Mouse (Mus musculus): ENCODE results near the gene Igll1.
"Not testable (repeated sequence)": the region's sequence is repeated elsewhere in the genome, so short reads cannot be mapped to it uniquely, and the experiment has no call there.

Igll1 gene

DNA sequence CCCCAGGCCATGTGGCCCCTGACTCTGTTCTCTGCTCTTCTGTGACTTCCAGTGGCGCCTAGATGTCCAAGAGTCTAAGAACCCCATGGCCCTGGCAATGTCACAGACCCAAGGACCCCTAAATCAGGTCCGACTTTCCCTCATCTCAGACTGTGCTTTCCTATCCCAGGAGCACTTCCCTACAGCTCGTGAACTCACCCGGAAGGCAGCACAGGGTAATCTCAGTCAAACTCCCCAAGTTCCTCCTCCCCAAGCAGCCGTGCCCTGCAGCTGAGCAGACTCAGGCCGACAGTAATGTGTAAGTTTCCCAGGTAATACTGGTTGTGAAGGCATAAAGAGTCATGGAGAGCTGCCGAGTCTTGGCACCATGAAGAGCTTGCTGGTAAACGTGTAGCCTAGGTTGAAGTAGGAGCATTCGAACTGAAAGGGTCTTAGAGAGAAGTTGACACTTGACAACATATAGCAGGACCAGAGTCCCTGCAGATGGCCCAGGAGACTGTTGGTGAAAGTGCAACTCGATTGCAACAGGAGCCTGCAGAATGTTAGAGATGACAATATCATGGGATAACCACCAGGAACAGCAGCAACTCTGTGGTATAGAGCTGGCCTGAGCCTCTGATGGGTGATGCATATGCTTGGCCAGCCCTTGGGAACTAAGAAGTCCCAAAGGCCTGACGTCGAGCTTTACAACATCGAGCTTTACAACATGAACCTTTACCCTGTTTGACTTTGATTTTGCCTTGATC, 6.9 kb downstream of the Igll1 start:
- in situ Hi-C loops (cut with MboI; ENCODE audit: low pct_unique_long_range_greater_than_20kb in 1 of 2, low sequenced_read_pairs in 2 of 2, unreplicated experiment in 1 of 2) = no loop called here

DNA sequence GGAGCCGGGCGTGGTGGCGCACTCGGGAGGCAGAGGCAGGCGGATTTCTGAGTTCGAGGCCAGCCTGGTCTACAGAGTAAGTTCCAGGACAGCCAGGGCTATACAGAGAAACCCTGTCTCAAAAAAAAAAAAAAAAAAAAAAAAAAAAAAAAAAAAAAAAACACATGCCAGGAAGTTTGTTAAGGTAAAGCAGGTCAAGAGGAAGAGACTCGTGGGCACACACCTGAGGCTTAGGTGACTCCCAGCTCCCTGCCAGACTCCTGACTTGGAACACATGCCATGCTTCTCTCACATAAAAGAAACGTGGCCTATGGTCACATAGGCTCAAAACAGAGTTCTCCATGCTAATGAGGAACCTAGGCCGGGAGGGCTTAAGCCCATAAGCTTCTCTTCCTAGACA, 7.7 kb downstream of the Igll1 start:
- in situ Hi-C loops (cut with MboI; ENCODE audit: low pct_unique_long_range_greater_than_20kb in 1 of 2, low sequenced_read_pairs in 2 of 2, unreplicated experiment in 1 of 2) = not testable (repeated sequence)

DNA sequence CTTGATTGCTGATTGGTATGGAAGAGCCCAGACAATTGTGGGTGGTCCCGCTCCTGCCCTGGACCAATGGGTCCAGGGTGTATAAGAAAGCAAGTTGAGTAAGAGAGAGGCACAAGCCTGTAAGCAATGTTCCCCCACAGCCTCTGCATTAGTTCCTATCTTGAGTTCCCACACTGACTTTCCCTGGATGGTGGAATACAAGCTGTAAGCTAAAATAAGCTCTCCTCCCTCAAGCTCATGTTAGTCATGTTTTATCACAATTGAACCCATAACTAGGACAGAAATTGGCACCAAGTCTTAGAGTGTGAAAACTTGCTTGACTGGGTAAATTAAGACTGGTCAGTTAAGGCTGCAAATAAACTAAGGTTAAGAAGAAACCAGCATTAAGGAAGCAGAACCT, 8.2 kb downstream of the Igll1 start:
- in situ Hi-C loops (cut with MboI; ENCODE audit: low pct_unique_long_range_greater_than_20kb in 1 of 2, low sequenced_read_pairs in 2 of 2, unreplicated experiment in 1 of 2) = no loop called here

DNA sequence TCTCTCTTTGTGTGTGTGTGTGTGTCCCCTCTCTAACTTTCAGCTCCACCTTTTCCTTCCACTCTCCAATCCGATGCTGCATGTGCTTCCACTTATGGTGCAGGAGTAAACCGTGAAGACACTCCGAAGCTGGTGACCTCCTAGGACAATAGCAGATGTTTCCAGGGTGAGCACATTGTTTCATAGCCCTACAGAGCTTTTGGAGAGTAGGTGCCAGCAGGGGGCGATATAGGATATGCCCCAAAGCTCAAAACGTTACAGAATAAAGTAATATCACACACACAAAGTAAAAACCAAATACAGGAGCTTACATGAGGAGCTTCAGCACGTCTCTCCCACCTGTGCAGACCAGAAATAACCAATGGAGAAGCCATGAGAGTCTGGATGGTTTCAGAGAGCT, 8.9 kb downstream of the Igll1 start:
- in situ Hi-C loops (cut with MboI; ENCODE audit: low pct_unique_long_range_greater_than_20kb in 1 of 2, low sequenced_read_pairs in 2 of 2, unreplicated experiment in 1 of 2) = no loop called here

DNA sequence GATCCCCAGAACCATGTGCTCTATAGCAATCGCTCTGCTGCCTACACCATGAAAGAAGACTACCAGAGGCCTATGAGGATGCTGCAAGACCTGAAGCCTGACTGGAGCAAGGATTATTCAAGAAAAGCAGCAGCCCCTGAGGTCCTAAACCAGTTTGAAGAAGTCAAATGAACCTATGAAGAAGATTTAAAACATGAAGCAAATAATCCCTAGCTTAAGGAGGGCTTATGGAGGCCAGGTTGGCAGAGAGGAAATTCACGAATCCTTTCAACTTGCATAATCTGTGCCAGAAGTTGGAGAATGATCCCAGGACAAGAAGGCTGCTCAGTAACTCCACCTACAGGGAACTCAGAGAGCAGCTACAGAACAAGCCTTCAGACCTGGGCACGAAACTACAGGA, 11.4 kb downstream of the Igll1 start:
- in situ Hi-C loops (cut with MboI; ENCODE audit: low pct_unique_long_range_greater_than_20kb in 1 of 2, low sequenced_read_pairs in 2 of 2, unreplicated experiment in 1 of 2) = no loop called here

DNA sequence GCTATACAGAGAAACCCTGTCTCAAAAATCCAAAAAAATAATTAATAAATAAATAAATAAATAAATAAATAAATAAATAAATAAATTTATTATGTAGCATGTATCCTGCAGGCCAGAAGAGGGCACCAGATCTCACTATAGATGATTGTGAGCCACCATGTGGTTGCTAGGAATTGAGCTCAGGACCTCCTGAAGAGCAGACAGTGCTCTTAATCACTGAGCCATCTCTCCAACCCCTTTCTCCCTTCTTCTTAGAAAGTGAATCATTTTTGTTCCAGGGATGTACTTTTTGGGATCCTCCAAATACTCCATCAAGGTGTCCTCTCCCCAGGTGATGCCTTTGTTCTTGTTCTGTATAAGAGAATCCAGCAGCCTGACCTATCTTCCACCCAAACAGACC, 14.6 kb downstream of the Igll1 start:
- in situ Hi-C loops (cut with MboI; ENCODE audit: low pct_unique_long_range_greater_than_20kb in 1 of 2, low sequenced_read_pairs in 2 of 2, unreplicated experiment in 1 of 2) = no loop called here

DNA sequence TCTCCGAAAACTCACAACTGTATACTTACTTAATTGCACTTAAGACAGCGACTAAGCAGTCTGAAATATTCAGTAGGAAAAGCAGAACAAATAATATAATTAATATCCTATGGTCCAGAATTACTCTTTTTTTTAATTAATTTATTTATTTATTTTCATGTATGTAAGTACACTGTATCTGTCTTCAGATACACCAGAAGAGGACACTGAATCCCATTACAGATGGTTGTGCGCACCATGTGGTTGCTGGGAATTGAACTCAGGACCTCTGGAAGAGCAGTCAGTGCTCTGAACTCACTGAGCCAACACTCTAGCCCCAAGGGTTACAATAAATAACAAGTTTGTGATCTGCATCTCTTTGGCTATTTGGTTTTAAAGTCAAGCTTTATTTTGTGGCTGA, 34.1 kb downstream of the Igll1 start:
- in situ Hi-C loops (cut with MboI; ENCODE audit: low pct_unique_long_range_greater_than_20kb in 1 of 2, low sequenced_read_pairs in 2 of 2, unreplicated experiment in 1 of 2) = no loop called here

DNA sequence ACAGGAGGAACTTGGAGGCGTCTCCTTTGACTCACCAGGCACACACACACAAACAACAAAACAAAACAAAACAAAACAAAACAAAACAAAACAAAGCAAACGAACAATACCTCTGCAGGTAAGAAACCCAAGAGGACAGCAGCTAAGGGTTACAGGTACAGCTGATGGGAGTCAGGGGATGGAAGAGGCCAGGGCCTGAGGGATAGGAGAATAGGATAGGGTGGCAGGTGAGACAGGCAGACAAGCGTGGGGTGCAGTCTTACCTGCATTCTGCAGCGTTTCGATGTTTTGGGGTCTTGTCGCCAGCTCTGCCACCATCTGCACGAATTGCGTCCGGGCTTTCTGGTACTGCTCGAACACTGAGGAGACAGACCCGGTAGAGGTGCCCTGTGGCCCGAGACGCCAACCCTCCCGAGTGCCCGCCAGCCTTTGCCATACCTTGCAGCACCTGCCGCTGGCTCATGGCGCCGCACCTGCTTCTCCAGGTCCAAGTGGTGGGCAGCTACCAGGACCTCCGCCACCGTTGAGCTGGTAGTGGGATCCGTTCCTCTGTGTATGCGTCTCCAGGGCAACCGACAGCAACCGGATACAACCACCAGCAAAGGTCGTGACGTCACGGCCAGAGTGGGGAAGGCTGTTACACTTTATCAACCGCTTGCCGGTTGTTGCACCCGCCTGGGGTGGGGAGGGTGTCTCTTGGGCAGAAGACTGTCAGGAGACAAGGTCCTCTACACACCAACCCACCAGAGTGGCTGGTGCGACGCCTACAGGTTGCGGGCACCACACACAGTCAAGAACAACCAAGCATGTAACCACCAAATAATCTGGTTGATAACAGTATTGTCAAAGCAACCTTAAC, 34.8 kb downstream of the Igll1 start, which contains the start of gene Spag6l:
Spag6l (minus strand) TSS at position 700 of the 859 bp plus-strand sequence.
- in situ Hi-C loops (cut with MboI; ENCODE audit: low pct_unique_long_range_greater_than_20kb in 1 of 2, low sequenced_read_pairs in 2 of 2, unreplicated experiment in 1 of 2) = no loop called here

DNA sequence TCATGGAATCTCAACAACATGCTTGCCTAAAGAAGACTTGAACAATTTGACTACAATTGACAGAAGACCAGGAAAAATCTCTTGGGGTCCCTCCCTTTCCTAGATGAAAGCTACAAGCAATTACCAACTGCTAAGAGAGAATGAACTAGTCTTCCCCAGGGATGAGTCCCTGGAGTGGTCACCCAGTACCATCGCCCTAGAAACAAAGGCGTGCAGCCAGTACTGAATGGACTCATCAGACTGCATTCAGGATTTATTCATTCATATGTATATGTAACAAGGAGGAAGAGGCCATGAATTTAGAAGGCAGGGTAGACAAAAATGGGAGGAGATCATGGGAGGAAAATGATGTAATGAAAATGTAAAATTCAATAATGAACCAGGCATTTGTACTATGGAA, 37.6 kb downstream of the Igll1 start:
- in situ Hi-C loops (cut with MboI; ENCODE audit: low pct_unique_long_range_greater_than_20kb in 1 of 2, low sequenced_read_pairs in 2 of 2, unreplicated experiment in 1 of 2) = no loop called here

DNA sequence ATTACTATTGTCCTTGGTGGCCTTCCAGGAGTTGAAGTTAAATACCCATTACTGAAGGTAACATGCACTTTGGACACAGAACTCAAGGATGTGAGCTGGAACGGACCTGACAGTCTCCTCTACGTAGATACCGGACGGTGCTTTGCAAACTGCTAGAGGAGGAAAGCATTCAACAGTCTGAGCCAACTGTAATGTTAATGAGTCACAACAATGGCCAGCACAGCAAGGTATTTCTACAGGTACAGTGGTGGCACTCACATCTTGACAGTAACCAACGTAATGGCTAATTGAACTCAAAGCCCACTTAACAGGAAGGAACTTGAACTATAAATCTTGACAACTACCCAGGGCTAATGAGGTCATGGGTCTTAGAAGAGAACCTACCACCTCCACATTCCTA, 38.3 kb downstream of the Igll1 start:
- in situ Hi-C loops (cut with MboI; ENCODE audit: low pct_unique_long_range_greater_than_20kb in 1 of 2, low sequenced_read_pairs in 2 of 2, unreplicated experiment in 1 of 2) = no loop called here

Data from mouse embryonic stem cell (cell line).